Mouse (Mus musculus) layer of hippocampus, adult 9-10 months (tissue): ENCODE data around the gene Ano9.

Experiments
- DNase-seq: peaks from one replicate; pipeline ENCODE4 v3.0.0; 2022; ENCODE audit warnings: low spot score

The Ano9 gene

DNA sequence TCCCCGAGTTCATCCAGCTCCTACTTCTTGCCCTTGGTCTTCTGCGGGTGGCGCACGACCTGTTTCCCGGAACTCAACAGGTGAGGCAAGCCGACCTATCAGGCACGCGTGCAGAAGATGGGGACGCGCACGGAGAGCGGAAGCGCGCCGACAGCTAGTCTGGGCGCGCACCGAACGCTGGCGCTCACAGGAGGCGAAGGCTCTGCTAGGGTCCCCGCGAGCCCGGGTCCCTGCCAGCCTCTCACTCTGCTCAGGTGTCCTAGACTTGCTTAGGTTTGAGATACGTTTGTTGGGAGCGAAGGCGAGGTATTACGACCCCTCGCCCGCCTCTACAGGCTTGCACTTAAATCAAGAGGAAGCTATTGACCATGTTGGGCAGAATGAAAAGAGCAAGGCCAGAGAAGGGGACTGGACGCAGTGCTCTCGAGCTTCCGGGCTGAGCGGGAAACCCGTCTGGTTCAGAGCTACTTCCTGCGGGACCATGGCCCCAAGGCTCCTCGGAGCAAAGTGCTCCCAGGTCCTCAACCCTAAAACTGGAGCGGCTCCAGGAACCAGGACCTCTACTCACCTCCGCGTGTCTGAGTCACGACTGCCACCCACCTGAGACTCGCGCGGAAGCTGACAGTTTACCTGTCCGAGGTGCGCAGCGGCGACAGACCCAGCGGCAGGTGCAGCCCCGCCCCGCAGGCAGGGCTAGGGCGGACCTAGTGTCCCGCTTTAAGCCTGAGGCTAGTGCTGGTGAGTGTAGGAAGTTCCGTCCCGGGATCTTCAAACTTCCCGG, 17.5 kb downstream of the Ano9 start, which contains the start of gene Sigirr:
Gene Sigirr, minus strand, starts transcription at position 662 of the 781 bp plus-strand sequence.
- no peak for DNase-seq

DNA sequence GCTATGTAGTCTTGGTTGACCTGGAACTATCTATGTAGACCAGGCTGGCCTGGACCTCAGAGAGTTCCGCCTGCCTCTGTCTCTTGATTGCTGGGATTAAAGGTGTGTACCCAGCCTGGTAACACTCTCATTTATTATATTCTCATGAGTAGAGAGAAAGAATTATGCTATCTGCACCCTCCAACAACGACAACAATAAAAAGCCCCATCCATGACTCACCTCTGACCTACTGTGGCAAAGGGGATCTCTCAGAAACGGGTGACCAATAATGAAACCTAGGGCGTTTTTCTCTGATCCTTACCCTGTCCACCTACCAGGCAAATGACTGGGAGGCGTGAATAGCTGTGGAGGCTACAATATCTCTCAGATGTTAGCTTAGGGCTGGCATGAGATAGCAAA, 20.4 kb downstream of the Ano9 start:
- no peak for DNase-seq

DNA sequence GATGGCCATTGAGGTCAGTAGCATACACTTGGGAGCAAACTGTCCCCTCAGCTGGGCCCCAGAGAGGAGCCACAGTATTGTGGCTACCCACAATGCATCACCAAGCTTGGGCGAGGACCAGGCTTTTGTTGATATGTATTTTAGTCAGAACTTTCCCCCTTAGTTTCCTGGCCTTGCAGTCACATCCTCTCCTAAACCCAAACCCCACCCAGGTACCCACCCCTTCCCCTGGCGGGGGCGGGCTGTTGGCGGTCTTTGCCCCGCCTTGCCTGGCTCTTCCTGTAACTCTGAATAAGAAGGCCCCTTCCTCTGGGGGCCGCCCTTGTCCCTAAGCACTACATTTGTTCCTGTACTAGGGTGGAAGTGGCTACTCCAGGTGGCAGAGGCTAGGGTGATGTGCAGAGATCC, 21.0 kb downstream of the Ano9 start:
- no peak for DNase-seq

DNA sequence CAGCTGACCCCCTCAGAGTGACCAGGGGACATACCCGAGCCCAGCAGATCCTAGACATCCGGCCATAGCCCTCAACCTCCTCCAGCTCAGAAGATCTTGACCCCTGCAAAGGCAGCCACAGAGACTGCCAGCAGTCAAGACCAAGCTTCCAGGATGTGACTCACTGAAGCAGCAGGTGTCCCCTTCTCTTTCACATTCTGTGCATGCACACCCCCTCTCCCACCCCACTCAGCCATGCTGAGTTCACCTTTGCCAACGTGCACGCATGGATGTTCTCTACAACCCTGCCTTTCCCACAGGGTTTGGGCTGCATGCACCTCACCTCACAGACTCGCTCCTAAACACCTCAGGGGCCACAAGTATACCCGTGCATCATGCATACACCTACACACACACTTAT, 21.6 kb downstream of the Ano9 start:
- no peak for DNase-seq

DNA sequence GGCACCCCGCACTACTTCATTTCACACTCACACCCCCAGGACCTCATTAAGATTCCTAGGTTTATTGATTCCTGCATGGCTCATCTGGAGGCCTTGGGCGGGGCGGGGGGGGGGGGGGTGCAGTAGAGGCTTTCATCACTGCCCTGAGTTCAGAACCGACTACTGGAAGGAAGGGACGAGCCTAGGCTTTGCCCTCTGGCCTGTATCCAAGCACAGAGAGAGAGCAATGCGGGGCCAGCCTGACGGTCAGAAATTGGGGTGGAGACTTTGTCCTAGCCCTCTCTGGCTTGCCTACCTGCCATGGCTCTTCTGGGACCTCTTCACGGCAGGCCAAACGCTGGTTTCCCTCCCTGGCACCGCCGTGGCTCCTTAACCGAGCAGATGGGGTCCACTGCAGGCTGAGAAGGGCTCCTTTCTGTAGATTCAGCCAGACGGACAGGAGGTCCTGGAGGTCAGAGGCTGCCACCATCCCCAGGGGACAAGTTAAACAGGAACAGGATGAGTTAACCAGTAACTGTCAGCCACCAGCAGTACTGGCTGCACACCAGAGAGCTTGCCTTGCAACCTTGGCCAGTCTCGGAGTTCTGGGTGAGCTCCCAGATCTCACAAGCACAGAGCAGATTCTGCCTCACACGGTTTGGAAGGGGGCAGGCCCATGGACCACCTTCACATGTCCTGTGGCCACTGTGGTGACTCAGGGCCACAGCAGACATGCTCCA, 23.0 kb downstream of the Ano9 start:
- DNase-seq = no peak

DNA sequence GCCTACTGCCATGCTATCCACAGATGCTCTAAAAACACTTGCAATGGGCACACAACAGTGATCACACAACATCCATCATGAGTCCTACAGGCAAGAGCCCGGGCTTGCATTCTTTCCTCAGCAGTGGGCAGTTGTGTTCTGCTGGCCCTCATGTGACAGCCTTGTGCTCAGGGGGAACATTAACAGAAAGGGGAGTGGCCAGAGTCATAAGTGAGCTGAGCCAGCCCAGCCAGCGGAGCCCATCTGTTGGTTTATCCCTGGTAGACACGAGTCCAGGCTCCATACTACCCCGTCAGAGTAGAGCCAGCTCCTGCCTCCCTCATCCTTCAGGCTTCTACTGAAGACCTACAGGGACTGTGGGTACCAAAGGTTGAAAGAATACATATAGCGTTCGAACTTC, 23.7 kb downstream of the Ano9 start:
- no peak for DNase-seq

DNA sequence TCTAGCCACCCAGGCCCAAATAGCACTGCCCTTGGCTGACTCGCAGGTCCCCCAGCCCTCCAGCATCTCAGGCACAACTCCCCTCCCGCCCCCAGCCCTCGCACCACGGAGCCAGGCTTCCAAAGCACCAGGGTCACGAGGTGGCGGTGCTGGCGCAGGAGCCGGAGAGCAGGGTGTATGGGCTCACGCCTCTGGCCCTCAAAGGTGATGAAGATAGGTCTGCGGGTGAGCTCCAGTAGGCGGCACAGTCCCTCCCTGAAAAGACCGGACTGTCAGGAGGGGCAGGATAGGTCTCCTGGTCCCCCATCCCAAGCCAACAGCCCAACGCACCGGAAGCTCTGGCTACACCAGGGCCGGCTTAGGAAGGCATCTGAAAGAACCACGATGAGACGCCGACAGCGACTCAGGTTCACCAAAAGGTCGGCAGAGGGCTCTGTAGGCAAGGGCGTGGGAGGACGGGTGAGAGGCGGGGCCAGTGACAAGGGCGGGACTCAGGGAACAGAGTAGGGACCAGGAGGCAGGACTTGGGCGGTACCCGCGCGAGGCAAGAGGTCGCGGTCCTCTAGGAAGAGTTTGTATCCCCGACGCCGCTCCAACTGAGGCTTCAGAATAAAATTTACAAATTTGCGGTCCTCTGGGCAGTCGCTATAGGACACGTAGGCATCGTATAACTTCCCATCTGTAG, 25.4 kb downstream of the Ano9 start:
- DNase-seq = no peak

DNA sequence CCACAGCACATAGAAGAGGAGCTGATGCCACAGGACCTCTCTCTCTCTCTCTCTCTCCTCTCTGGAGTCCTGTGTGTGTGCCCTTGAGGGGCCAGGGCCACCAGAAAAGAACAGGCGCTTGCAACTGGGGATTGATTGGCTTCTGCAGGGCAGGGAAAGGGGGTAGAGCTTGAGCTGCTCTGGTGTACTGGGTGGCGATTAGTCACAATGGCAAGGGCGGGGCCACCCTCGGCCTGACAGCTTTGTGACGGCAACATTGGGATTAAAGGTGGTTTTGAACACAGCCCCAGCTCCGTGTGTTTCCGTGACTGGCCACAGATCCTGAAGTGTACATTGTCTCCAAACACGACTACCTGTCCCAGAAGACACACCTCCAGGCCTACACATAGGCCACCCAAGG, 27.4 kb downstream of the Ano9 start:
- no peak for DNase-seq

DNA sequence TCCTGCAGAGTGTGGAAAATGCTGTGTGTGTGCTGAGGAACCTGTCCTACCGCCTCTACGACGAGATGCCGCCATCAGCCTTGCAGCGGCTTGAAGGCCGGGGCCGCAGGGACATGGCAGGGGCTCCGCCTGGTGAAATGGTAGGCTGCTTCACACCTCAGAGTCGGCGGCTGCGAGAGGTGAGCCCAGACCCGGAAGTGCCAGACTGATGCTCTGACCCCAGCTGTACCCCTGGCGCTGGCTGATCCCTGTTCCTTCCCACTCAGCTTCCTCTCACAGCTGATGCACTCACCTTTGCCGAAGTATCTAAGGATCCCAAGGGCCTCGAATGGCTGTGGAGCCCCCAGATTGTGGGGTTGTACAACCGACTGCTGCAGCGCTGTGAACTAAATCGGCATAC, 29.1 kb downstream of the Ano9 start:
- DNase-seq = no peak

DNA sequence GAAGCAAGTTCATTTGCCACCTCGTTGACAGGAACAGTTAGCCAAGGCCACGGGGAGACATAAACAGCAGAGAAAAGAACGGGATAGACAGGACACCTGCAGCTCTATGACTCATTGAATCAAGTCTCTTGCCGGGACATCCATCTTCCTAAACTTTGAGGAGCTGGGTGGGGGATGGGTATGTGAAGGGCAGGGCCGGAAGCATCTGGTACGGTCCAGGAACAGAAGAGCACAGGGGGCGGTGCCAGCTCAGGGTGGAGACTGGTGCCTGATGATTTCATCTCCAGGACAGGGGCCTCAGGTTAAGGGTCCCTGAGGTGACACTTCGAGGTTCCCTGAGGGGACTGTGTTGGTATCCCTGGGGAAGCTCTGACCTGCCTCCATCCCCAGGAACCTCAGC, 29.7 kb downstream of the Ano9 start:
- no peak for DNase-seq

DNA sequence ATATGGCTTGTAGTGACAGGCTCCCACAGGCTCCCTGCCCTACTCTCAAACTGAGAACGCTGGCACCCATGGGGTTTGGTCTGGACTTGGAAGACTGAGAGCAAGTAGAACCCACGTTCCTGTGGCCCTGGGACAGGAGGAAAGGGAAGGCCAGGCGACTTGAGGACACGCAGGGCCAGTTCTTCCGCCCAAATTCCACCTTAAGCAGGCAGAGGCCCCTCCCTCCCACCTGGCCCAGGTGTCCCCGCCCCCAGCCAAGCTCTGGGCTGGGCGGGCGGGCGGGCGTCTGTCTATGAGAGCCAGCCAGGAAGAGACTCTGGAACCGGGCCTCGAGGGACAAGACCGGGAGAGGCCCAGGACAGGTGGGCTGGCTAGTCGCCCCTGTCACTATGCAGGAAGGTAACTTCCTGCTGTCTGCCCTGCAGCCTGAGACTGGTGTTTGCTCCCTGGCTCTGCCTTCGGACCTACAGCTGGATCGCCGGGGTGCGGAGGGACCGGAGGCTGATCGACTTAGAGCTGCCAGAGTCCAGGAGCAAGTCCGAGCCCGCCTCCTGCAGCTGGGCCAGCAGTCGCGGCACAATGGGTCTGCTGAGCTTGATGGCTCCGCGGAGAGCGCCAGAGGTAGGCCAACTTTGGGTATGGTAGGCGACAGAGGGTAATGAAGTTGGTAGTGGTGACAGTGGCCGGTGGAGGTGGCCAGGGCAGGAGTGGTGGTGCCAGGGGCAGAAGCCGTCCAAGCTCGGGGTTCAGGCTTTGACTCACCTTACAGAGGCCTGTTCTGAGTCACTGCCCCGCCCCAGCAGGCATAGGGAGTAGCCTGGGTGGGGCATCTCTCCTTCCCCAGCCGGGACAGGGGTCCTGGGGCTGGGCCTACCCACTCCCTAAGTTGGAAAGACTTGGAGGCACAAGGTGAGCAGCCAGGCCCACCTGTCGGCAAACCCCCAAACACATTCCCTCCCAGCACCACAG, 37.8 kb downstream of the Ano9 start:
- DNase-seq = no peak

DNA sequence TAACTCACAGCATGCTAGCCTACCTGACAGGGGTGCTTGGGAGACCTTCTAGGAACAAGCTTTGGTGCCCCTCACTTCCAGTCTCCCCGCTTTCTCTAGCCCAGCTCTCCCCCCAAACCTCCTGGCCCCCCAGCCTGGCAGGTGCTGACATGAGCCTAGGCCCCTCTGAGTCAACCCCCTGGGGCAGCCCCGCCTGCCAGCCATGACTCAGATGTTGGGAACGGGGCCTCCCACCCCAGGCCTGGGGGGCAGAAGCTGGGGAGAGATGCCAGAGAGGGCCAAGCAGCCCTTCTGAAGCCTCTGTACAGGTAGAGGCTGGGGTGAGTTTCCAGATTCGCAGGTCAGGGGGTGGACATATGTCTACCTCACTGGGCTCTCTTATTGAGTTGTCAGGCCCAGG, 38.7 kb downstream of the Ano9 start:
- no peak for DNase-seq

DNA sequence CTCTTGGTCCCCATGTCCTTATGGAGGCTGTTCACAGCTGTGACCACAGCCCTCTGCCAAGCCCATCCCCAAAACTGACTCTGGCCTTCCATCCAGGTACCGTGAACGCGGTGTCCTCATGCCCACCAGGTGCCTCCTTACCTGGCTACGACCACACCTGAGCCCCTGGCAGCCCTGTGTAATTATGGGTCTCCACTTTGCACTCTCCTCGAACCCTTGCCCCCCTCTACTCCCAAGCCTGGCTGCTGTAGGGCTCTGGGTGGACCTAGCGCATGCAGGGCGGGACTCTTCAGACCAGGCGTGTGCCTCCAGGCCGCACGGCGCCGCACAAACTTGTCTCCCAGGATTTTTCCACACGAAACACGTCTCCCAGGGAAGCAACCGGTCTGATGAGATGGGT, 39.8 kb downstream of the Ano9 start, which contains the start of gene Pkp3:
Gene Pkp3, plus strand, starts transcription at position 378 of the 400 bp plus-strand sequence.
- DNase-seq = no peak

DNA sequence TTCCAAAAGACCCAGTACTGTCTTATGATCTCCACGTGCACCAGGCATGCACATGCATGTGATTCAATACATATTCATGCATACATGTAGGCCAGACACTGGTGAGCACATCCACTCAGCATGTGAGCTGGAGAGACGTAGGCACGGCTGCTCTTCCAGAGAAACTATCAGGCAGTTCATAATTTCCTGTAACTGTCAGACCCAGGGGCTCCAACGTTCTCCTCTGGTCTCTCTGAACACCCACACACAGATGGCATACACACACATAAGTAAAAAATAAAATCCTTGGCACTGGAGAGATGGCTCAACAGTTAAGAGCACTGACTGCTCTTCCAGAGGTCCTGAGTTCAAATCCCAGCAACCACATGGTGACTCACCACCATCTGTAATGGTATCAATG, 43.8 kb downstream of the Ano9 start:
- no peak for DNase-seq

DNA sequence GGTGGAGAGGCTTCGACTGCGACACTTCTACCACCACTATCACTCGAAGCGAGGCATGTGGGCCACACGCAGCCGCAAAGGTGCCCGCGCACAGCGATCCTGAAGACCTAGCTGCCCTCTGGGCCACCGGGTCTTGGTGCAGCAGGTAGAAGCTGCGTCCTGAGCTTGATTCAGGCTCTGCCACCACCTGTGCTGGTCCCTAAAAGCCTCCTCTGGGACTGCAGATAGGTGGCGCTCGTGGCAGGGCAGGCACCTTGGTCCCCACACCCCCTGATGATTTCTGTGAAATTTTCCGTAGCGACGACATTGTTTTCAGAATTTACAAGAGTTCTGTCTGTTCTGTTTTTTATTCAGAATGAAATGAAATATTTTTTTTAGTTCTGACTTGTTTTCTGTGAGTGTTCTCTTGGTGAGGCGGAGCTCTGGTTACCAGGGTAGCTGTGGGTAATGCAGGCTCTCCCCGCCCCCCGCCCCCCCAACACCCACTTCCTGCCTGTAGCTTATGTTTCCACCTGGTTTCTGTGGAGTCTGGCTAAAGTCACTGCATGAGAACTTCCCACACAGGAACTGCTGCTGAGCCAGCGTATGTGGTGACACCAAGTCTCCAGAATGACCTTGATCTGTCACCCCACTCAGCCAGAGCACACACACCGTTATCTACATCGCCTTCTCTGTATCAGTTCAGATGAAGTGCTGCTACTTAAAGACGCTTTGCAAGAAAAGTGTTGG, 45.4 kb downstream of the Ano9 start:
- DNase-seq = no peak

DNA sequence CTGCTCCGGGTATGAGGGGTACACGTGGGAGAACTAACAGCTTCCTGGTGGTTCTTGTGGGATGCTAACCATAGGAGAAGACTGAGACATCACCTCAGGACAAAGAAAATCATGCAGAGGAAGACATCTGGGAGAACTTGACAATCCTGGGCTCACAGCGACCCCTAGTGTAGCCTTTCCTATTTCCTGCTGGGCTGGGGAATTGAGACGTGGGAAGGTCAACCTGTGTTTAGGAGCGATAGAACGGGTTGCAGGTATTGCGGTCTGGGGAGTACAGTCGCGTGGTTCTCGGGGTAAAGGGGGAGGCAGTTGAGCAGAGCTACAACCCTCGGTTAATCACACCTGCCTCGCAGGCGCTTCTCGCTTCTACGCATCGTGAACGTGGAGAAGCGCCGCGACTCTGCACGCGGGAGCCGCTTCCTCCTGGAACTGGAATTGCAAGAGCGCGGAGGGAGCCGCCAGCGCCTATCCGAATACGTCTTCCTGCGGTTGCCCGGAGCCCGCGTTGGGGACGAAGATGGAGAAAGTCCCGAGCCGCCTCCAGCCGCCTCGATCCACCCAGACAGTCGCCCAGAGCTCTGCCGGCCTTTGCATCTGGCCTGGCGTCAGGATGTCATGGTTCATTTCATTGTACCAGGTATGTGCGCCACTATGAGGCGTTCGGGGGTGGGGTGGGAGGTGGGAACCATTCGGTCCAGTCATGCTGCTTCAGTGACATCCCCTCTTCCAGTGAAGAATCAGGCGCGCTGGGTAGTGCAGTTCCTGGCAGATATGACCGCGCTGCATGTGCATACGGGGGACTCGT, 47.3 kb downstream of the Ano9 start:
- DNase-seq = no peak

DNA sequence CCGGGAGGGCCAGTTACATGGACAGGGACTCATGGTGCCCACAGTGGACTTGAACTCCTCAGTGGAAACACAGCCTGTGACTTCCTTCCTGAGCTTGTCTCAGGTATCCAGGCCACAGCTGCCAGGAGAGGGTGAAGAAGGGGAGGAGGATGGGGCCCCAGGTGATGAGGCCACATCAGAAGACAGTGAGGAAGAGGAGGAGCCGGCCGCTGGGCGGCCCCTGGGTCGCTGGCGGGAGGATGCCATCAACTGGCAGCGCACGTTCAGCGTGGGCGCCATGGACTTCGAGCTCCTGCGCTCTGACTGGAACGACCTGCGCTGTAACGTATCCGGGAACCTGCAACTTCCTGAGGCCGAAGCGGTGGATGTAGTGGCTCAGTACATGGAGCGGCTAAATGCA, 49.3 kb downstream of the Ano9 start:
- DNase-seq = no peak

DNA sequence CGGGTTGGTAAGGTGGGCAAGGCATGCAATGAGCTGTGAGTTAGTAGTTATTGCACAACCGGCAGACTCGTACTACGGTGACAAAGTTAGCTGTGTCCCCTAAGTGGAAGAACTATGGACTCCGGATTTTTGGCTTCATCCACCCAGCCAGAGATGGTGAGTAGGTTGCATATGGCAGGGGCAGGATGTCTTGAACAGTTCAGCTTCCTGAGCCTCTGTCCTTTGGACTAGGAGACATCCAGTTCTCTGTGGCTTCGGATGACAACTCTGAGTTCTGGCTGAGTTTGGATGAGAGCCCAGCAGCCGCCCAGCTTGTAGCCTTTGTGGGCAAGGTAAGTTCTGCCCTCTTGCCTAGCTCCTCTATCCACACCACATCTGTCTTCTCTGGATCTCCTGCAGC, 53.0 kb downstream of the Ano9 start:
- DNase-seq = no peak

DNA sequence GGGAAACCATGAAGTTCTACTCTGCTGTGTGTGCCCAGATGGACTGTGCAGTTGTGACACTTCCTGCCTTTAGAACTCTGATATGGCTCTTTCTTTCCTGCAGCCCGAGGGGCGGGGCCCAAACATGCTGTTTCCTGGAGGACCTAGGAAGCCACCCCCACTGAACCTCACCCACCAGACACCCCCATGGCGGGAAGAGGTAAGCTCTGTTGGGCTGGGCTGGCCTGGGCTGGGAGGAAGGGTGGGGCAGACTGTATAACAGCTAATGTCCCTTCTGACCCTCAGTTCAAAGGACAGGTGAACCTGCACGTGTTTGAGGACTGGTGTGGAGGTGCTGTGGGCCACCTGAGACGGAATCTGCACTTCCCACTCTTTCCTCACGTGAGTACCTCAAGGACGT, 53.4 kb downstream of the Ano9 start:
- DNase-seq = no peak

DNA sequence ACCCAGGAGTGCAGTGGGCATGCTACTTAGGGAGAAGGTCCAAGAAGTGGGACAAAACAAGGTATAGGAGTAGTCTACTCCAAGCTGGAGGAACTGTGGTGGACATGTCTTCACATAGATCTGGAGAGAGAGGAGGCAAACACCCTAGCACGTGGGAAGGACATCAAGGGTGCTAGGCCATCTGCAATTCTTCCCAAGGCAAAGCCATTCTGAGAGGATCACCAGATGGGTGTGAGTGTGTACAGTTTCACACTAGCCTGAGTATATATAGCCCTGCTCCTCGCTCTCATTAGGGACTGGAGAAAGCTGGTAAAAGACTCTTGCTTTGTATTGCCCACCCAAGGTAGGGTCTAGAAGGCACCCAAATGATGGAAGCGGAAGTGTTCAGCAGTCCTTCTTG, 54.3 kb downstream of the Ano9 start:
- no peak for DNase-seq
